Mouse (Mus musculus) heart, postnatal 0 days (tissue): ENCODE measurements around the gene Plppr1.

Experiments
- CTCF ChIP-seq: IDR thresholded peaks from 2 replicates; pipeline ENCODE4 v1.5.1; 2016; ENCODE audit warnings: antibody characterized with exemption, control low read depth, low read depth
- EP300 ChIP-seq: IDR thresholded peaks from 2 replicates; pipeline ENCODE4 v1.6.1; 2016; ENCODE audit warnings: antibody characterized with exemption, low read depth

GRCm38 (mm10) chr4:49212616-49213544 is 153.8 kb downstream of the Plppr1 start:
- TF ChIP-seq CTCF (no peak), EP300 (no peak)
